Mouse (Mus musculus): ENCODE results near the gene Trim2. TPM values are rescaled to one million over a fixed set of nuclear protein-coding genes. Genes with fewer than 3 reads are reported as not detected.

Trim2 gene
- polyA plus RNA-seq, 1 experiment from 2014 or later = 126 TPM

DNA sequence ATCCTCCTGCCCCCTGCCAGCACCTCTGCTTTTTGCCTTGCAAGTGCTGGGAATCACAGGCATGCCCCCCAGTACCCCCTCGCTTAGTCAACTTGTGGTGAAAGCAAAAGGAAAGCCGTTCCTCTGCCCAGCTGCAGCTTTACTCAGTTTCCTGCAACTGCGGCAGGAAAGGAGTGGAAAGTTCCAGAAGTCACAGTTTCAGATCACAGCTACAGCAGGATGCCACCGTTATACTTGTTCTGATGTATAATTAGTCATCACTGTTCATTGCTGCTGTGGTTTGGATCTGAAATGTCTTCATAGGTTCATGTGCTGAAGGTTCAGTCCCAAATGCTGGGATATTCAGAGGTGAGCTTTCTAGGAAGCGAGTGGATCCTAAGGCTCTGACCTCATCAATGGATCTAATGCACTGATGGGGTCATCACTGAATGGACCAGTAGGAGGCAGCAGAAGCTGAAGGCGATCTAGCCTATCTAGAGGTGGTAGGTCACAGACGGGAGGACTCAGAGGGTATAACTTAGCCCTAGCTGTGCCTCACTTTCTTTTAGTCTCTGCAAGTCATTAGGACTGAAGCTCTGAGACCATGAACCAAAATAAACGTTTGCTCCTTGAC is 137.2 kb downstream of the Trim2 start:
- Histone ChIP-seq H3K27me3 (no peaks in the 10 kb centered on the region), H3K27ac (replicated peaks) (no peak overlapping the region), H3K4me1 (replicated peaks) (no peaks in the 10 kb centered on the region), H3K36me3 (peaks cover 86% of the 10 kb centered on the region), H3K4me2 (no peak overlapping the region), H3K9me3 (no peaks in the 10 kb centered on the region), H3K4me3 (no peak overlapping the region), H3K9ac (no peak overlapping the region)
- no peak for ATAC-seq (ENCODE audit: low read depth)
- 78% methylated on average over 8 of the region's 8 CpGs for WGBS

DNA sequence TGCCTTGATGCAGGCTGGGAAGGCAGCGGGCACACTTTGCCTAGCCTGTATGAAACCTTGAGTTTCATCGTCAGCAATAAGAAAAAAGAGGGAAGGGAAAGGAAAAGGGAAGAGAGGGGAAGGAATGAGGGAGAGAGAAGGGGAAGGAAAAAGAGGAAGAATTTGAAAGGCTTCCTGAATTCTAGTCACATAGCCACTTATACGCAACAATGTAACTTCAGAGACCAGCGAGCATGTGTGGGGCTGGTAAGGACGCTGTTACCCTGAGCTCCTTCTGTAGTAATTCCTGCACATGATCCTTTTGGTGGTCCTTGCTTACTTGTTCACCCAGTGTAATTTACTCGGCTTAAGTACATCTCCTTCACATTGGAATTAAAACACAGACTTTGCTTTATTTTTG is 137.7 kb downstream of the Trim2 start:
- no peak overlapping the region for H3K9ac ChIP-seq
- H3K4me3 ChIP-seq = no peak overlapping the region
- ATAC-seq (ENCODE audit: low read depth) = no peak
- H3K9me3 ChIP-seq = no peaks in the 10 kb centered on the region
- H3K36me3 ChIP-seq = peaks cover 87% of the 10 kb centered on the region
- H3K4me1 ChIP-seq (replicated peaks) = no peaks in the 10 kb centered on the region
- 92% methylated on average over 6 of the region's 6 CpGs for WGBS
- H3K27me3 ChIP-seq = no peaks in the 10 kb centered on the region
- H3K4me2 ChIP-seq = no peak overlapping the region
- no peak overlapping the region for H3K27ac ChIP-seq (replicated peaks)

DNA sequence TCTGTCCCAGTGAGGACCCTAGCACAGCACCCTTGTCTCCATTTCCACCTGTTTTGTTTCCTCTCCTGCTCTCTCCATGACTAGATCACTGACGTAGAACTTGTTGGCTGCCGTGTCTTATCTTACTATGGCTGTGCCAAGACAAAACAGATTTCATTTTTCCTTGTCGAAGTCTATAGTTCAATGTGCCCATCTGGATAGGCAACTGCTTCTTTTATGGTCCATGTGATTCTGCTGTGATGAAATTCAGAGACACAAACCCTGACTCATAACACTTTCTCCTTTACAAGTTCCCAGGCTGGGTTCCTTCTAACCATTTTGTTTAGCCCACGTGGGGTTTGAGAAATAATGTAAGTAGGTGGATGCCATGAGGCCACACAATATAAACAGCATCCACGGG is 140.6 kb downstream of the Trim2 start:
- Histone ChIP-seq H3K9me3 (no peaks in the 10 kb centered on the region), H3K27me3 (no peaks in the 10 kb centered on the region), H3K4me2 (no peak overlapping the region), H3K36me3 (peaks cover 80% of the 10 kb centered on the region), H3K9ac (no peak overlapping the region), H3K4me1 (replicated peaks) (no peaks in the 10 kb centered on the region), H3K27ac (replicated peaks) (no peak overlapping the region), H3K4me3 (no peak overlapping the region)
- ATAC-seq (ENCODE audit: low read depth) = no peak
- 95% methylated on average over 5 of the region's 5 CpGs for WGBS

DNA sequence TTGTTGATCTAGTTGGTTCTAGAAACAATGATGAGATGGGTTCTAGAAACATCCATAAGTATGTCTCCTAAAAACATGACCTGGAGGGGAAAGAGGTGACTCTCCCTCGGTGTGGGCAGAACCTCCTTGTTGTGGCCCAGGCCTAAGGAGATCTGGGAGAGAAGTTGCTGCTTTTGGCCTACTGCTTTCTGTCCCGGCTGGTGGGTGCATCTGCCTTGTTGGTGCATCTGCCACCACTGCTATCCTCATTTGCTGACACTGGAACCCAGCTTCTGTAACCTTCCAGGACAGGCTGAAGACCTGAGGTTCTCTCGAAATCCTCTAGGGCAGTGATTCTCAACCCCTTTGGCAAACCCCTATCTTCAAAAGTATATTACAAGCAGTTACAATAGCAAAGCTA is 141.3 kb downstream of the Trim2 start:
- Histone ChIP-seq H3K4me3 (no peak overlapping the region), H3K27me3 (no peaks in the 10 kb centered on the region), H3K4me1 (replicated peaks) (no peaks in the 10 kb centered on the region), H3K9ac (no peak overlapping the region), H3K27ac (replicated peaks) (no peak overlapping the region), H3K36me3 (peaks cover 78% of the 10 kb centered on the region), H3K4me2 (no peak overlapping the region), H3K9me3 (no peaks in the 10 kb centered on the region)
- WGBS = 96% methylated on average over 3 of the region's 3 CpGs
- ATAC-seq (ENCODE audit: low read depth) = no peak

DNA sequence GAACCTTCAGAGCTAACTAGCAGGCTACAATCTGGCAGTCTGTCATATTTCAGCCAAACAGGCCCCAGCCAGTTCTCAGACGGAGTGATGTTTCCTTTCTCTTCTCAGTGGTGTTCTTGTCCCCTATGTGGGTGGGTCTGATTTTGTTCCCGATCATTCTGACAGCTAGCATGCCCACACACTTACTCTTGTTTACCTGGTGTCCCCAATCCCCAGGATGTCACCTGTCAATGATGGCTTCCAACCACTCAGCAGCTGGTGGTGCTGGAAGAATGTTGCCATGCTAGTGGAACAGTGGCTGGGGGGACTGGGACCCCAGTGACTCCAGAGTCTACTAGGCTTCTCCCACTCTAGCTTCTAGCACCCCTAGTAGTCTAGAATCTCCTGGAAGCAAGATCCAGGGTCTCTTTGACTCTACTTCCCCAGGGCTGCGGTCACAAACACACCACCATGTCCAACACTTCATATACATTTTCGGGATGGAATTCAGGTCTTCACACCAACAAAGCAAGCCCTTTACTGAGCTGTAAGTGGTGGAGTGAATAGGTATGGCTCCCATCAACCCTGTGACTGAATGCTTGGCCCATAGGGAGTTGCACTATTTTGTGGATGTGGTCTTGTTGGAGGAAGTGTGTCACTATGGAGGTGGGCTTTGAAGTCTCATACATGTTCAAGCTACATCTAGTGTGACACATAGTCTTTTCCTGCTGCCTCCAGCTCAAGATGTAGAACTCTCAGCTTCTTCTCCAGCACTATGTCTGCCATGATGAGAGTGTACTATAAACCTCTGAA is 148.9 kb downstream of the Trim2 start:
- H3K4me2 ChIP-seq = no peak overlapping the region
- H3K27me3 ChIP-seq = no peaks in the 10 kb centered on the region
- 89% methylated on average over 4 of the region's 4 CpGs for WGBS

DNA sequence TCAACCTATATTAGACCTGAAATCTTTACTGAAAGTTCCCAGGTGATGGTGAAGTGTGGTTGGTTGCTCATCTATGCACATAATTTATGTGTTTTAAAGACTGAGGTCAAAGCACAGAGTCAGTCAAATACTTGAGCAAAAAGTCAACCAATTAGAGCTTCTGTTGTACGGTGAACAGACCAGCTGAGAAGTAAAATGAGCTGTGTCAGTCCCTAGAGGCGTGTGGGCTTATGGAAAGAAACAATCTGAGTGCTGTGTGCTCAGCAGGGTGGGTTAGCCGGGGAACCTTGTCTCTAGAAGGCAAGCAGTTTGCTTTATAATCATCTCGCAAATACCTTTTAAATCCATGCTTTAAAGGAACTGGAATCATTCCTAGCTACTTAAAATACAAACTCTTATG is 149.7 kb downstream of the Trim2 start:
- no peak overlapping the region; the same call in 1 of the 2 replicates for H3K27ac ChIP-seq (replicated peaks)
- H3K4me3 ChIP-seq = no peak overlapping the region
- H3K9ac ChIP-seq = 0 out of 2 replicates have a peak overlapping the region, but pooled peaks have one; percentile 5
- H3K9me3 ChIP-seq = no peaks in the 10 kb centered on the region
- no peak overlapping the region for H3K4me2 ChIP-seq
- no peaks in the 10 kb centered on the region for H3K27me3 ChIP-seq
- ATAC-seq (ENCODE audit: low read depth) = no peak
- WGBS = 38% methylated on average over 4 of the region's 4 CpGs
- peaks cover 21% of the 10 kb centered on the region for H3K4me1 ChIP-seq (replicated peaks)
- H3K36me3 ChIP-seq = peaks cover 33% of the 10 kb centered on the region

More for the DNA sequence above, 148.9 kb downstream of the Trim2 start:
- Histone ChIP-seq H3K9ac (peak overlapping the region; percentile 5; the same call in 1 of the 2 replicates), H3K36me3 (peaks cover 39% of the 10 kb centered on the region), H3K9me3 (no peaks in the 10 kb centered on the region), H3K4me1 (replicated peaks) (peaks cover 21% of the 10 kb centered on the region), H3K4me3 (no peak overlapping the region), H3K27ac (replicated peaks) (no peak overlapping the region)
- ATAC-seq (ENCODE audit: low read depth) = no peak

DNA sequence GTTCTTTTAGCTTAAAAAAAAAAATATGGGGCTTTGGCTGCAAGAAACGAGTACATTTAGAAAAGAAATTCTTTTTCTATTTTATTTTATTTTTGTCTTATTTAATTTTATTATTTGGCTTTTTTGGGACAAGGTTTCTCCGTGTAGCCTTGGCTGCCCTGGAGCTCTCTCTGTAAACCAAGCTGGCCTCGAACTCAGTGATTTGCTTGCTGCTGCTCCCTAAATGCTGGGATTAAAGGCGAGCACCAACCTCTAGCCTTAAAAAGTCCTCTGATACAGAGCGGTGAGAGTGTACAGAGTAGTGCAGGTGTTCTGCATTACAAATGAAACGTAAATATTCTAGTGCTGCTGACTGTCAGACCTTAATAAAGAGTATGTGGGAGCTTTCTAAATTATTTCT is 150.6 kb downstream of the Trim2 start:
- no peaks in the 10 kb centered on the region for H3K9me3 ChIP-seq
- no peak overlapping the region for H3K4me3 ChIP-seq
- no peaks in the 10 kb centered on the region for H3K27me3 ChIP-seq
- H3K4me1 ChIP-seq (replicated peaks) = peaks cover 21% of the 10 kb centered on the region
- H3K36me3 ChIP-seq = peaks cover 25% of the 10 kb centered on the region
- H3K4me2 ChIP-seq = peak overlapping the region; percentile 96
- ATAC-seq (ENCODE audit: low read depth) = no peak
- H3K27ac ChIP-seq (replicated peaks) = no peak overlapping the region
- 58% methylated on average over 6 of the region's 6 CpGs for WGBS
- no peak overlapping the region for H3K9ac ChIP-seq

DNA sequence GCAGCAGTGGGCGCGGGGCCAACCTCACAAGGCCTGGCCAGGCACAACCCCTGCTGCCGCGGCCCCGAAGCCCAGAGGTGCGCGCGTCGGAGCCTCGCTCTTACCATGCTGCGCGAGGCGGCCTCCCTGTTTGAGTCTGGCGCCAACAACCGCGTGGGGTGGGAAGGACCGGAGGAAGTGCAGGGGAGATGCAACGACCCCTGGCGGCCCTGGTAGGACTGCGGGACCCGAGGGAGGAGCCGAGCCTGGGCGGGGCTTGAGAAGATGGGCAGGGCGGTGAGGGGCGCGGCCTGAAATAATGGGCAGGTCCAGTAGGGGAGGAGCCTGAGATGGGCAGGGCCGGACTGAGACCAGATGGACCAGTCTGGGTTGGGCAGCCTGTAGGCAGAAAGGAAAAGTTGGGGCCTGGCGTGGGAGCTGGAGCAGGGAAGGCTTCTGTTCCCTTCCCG is 151.1 kb downstream of the Trim2 start, which contains the start of gene Mnd1:
Mnd1 (minus strand) TSS at position 229 of the 449 bp plus-strand sequence.
- Histone ChIP-seq H3K27ac (replicated peaks) (no peak within 1 kb of the TSS), H3K4me3 (peak within 1 kb of the TSS; percentile 52), H3K4me1 (replicated peaks) (peaks cover 21% of the 10 kb centered on the region), H3K9ac (peak within 1 kb of the TSS; percentile 68), H3K4me2 (peak within 1 kb of the TSS; percentile 96), H3K27me3 (no peaks in the 10 kb centered on the region), H3K9me3 (no peaks in the 10 kb centered on the region), H3K36me3 (peaks cover 22% of the 10 kb centered on the region)
- peak; percentile 98 for ATAC-seq (ENCODE audit: low read depth)
- WGBS = under 1% methylated on average over 29 of the region's 29 CpGs

DNA sequence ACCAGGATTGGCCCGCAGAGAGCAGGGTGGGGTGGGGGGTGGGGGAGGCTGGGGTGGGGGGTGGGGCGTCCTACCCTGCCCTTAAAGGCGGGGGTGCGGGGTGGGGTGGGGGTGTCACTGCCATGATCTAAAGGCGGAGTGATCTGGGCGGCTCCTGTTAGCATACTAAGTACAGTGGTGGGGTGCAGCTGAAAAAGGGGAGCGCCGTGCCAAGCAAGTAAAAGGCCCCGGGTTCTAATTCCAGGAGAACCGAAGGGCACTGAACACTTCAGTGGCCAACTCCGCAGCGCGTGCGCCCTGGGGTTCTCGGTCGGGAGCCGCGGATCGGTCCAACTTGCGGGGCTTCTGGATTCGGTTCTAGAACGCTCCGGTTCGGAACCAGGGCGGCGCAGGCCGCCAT is 151.5 kb downstream of the Trim2 start:
- H3K9ac ChIP-seq = peak overlapping the region; percentile 68
- peak overlapping the region; percentile 52 for H3K4me3 ChIP-seq
- H3K4me1 ChIP-seq (replicated peaks) = peaks cover 21% of the 10 kb centered on the region
- no peak overlapping the region for H3K27ac ChIP-seq (replicated peaks)
- 1% methylated on average over 27 of the region's 27 CpGs for WGBS
- peak; percentile 24 for ATAC-seq (ENCODE audit: low read depth)
- peak overlapping the region; percentile 96 for H3K4me2 ChIP-seq
- no peaks in the 10 kb centered on the region for H3K27me3 ChIP-seq
- H3K9me3 ChIP-seq = no peaks in the 10 kb centered on the region
- H3K36me3 ChIP-seq = peaks cover 17% of the 10 kb centered on the region

DNA sequence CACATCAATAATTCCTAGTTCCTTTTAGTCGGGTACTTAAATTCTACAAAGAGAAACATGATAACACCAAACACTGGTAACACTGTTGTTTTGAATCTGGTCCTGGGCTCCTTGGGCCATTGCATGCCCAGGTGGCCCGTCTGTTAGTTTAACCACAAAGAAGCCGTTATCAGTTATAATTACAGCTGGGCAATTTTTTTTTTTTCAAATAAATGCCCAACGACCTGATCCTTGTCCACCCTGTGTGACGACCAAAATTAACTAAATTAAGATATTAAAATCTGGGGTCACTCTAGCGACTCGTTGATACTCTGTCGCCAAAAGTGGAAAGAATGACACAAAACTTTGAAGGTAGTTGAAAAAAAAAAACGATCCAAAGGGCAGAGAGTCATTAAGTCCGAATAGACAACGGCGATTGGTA is 151.9 kb downstream of the Trim2 start:
- H3K27ac ChIP-seq (replicated peaks) = no peak overlapping the region
- H3K4me2 ChIP-seq = peak overlapping the region; percentile 96
- WGBS = 5% methylated on average over 12 of the region's 12 CpGs
- H3K4me3 ChIP-seq = 0 out of 2 replicates have a peak overlapping the region, but pooled peaks have one; percentile 52
- no peak for ATAC-seq (ENCODE audit: low read depth)
- H3K9ac ChIP-seq = no peak overlapping the region
- no peaks in the 10 kb centered on the region for H3K27me3 ChIP-seq
- H3K9me3 ChIP-seq = no peaks in the 10 kb centered on the region
- peaks cover 21% of the 10 kb centered on the region for H3K4me1 ChIP-seq (replicated peaks)
- peaks cover 13% of the 10 kb centered on the region for H3K36me3 ChIP-seq

DNA sequence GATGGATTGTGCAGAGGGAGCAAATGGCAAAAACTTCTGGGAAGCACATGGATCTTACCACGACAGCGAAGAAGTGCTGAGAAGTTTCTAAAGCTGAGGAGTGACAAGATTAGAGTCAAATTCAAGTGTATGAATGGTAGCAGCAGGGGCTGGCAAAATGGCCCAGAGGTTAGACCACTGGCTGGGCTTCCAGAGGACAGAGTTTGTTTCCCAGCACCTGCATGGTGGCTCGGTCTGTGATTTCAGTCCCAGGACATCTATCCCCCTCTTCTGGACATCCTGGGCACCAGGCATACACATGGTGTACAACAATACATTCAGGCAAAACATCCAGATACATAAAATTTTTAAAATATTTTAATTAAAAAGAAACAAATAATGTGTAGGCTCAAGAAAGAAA is 156.8 kb downstream of the Trim2 start:
- Histone ChIP-seq H3K4me1 (replicated peaks) (no peaks in the 10 kb centered on the region), H3K4me2 (no peak overlapping the region), H3K36me3 (no peaks in the 10 kb centered on the region), H3K27me3 (no peaks in the 10 kb centered on the region), H3K27ac (replicated peaks) (no peak overlapping the region), H3K9ac (no peak overlapping the region), H3K9me3 (no peaks in the 10 kb centered on the region), H3K4me3 (no peak overlapping the region)
- no peak for ATAC-seq (ENCODE audit: low read depth)
- WGBS = 96% methylated on average over 3 of the region's 3 CpGs

DNA sequence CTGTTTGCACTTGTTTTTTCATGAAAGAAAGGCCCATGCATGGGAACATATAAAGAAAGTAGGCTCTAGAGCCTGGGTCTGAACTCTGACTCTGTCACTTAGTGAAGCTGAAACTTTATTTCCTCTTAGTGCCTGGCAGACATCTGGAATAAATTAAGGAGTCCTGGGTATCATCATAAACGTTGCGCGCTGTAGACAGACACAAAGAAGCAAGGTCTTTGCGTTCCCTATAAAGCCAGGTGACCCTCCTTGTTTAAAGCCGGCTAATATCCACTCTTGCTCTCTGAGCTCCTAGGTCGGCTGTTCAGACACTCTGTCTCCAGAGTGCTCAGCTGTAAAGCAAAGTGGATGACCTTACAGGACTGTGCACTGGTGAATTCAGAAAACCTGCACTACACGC is 165.7 kb downstream of the Trim2 start:
- H3K4me3 ChIP-seq = no peak overlapping the region
- no peak for ATAC-seq (ENCODE audit: low read depth)
- no peak overlapping the region for H3K9ac ChIP-seq
- no peak overlapping the region for H3K27ac ChIP-seq (replicated peaks)
- 74% methylated on average over 7 of the region's 7 CpGs for WGBS
- no peaks in the 10 kb centered on the region for H3K27me3 ChIP-seq
- no peak overlapping the region for H3K4me2 ChIP-seq
- H3K4me1 ChIP-seq (replicated peaks) = no peaks in the 10 kb centered on the region
- H3K36me3 ChIP-seq = no peaks in the 10 kb centered on the region
- H3K9me3 ChIP-seq = no peaks in the 10 kb centered on the region
